Mouse (Mus musculus) fat pad, adult 2 months (tissue): Measurements from ENCODE around the gene Cacna1e.

Source experiments
- DNase-seq: peaks from one replicate; pipeline ENCODE4 v3.0.0-alpha.2; 2011; ENCODE audit warnings: low read depth, low spot score; ENCODE audit errors: extremely low read depth

The Cacna1e gene

DNA sequence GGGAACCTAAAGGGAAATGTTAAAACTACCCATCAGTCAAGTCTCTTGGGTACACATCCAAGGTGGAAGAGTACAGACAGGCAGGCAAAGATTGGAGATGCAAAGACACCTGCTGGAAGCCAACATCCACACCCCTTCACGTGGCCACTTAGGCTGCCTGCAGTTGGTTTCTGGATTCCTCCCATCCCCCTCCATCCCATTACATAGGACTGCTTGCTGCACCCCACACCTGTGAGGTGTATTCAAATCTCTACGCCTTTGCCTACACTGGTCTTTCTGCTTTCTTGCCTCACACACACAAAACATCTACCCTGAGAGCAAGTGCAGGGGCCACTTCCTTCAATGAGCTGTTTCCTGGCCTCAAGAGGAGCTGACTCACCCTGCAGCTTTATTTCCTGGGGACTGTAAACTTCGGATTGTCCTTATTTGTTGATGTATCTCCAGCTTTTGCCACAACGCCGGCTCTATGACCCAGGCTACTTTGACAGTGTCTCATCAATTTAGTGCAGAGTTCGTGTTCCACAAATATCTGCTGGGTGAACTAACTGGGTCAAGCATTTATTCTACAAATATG is 43.2 kb downstream of the Cacna1e start:
- DNase-seq: no peak

DNA sequence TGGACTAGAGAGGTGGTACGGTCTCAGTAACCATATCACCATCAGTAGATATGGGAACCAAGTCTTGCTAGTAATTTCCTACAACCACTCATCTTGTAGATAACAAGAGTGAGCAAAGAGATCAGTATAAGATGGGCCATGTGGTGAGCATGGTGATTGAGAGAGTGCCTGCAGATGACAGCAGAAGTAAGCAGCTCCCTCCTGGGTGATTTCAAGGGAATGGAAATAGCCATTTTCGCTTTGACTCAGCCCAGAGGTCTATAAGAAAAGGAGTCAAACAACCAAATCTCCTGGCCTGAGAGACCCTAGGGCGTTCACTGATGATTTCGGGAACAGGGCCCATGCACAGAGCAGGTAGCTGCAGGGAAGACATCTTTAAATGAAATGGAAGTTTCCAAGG is 45.0 kb downstream of the Cacna1e start:
- DNase-seq: no peak

DNA sequence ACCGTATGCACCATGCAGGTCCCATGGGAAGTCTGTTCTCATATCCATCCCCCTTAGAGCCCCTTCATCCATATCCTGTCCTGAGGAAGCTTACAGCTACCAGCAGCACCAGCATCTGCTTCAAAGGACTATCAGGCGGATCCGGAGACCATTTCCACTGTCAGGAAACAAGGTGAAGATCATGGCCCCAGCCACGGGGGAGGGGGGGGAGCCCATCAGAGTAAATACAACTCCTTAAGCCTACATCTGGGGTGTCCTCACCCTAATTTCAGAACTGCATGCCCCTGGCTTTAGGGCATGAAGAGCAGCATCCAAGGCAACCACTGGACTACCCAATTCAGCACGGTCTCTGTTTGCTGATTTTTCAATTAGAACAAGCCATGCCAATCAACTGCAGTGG is 47.8 kb downstream of the Cacna1e start:
- DNase-seq: no peak

DNA sequence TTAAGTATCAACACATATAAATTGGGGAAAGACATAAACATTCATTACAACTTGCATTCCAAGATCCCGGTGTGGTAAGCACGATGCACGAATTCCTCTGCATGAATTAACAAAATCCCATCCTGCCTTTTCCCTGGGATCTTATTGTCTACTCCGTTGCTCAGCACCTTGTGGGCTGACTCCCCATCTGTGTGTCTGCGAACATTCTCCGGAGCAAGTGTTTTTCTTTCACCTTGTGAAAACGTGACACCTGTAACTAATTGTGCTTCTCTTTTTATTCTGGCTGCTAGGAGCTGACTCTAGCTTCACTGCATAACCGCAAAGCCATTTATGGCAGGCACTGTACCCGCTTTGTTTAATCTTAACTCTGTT is 52.1 kb downstream of the Cacna1e start:
- no peak for DNase-seq

DNA sequence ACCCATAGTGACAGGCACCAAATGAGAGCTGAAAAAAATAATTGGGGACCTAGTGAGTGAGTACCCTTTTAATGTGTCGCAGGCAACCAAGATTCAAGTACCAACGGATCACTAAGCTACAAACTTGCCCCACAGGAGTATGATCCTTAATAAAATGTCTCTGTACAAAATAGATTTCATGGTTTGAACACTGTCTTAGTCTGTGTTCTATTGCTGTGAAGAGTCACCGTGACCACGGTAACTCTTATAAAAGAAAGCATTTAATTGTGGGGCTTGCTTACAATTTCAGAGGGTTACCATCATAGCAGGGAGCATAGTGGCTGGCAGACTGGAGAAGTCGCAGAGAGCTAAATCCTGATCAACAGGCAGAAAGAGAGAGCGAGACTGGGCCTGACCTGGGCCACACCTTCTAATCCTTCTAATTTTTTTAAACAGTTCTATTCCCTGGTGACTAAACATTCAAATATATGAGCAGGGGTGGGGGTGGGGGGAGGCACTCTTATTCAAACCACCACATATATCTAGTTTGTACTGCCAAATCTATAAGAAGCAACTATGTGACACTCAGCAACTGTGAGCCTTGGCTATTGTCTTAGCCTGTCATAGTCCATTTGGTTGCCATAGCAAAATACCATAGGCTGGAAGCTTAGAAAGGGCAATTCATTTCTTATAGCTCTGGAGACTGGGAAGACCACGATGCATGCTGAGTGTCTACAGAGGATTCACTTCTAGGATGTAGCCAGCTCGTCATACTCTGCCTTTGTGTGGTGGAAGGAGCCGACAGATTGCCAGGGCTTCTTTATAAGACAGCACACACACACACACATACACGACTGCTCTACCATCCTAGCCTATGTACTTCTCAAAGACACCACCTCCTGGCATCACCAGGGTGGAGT is 52.8 kb downstream of the Cacna1e start:
- no peak for DNase-seq

DNA sequence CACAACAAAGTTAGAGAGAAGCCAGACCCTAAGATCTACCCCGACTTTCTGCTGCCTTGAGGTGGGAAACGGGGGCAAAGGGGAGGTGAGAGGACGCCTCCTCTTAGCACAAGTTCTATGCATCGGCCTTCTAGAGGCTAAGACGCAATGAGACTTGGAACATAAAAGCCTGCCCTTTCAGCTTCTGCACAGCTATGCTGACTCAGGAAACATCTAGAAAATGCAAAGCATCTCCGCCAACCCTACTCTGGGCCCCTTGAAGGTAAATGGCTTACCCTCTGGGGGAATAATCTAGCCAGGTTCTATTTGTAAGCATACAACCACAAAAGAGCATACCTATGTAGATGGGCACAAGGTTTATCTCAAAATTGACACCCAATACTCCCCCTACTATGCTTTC is 54.2 kb downstream of the Cacna1e start:
- DNase-seq: no peak

DNA sequence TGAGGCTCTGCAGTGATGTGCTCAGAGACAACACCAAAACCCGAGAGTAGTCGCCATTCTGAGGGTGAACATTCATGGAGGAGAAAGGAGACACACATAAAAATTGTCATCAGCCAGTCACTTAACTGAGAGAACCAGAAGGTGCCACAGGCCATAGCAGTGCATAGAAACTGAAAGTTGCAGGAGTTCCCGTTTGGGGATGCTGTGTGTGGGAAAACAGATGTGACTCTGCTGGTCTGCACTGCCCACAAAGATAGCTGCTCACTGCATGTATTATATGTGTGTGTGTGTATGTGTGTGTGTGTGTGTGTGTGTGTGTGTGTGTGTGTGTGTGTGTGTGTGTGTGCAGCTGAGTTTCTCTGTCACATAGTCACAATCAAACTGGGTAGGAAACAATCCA is 61.2 kb downstream of the Cacna1e start:
- DNase-seq: no peak

DNA sequence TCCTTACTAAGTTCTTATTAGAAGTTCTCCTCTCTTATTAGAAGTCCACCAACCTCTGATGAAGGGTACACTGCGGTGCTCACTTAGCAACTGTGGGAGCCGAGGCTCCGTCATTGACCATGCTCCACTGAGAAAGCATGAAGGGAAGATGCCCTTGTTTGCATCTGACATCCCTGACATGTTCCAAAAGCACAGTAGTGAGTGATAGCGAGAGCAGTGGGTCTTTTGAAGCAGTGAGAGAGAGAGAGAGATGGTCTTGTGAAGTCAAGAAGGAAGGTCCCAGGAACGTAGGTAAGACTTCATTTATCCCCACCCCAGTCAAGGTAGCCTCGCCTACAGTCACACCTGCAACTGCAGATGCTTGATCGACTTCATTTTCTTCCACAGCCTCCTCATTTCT is 63.9 kb downstream of the Cacna1e start:
- no peak for DNase-seq

DNA sequence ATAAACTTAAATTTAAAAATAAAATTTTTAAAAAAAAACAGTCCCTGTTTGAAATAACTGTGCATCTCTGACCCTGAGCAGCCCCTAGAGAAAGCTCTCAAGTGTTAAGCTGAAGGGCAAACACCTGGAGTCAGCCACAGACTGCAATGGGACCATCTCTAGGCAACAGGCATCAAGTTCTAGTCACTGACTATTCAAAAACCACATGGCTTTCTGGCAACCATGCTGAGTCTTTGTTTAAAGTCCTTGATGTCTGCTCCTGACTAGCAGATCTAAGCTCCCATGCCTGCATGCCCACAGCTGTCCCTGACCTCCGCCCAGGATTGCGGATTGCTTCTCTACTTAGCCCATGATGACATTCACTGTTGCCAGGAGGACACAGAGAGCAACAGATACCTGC is 64.3 kb downstream of the Cacna1e start:
- DNase-seq: no peak

DNA sequence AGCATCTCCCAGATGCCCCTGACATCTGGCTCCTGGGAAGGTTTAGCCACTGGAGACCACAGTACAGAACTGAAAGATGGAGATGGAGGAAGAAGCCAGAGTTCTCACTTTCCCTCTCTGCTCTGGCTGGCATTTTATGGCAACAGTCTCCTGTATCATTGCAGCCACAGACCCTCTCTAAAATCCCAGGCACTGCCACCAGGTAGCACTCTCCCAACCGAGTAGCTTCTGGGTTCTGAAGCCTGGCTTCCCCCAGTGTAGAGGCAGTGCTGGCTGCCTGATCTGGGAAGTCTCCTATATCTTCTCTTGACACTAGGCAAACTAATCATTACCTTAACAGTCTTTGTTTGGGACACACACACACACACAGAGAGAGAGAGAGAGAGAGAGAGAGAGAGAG is 65.6 kb downstream of the Cacna1e start:
- no peak for DNase-seq

DNA sequence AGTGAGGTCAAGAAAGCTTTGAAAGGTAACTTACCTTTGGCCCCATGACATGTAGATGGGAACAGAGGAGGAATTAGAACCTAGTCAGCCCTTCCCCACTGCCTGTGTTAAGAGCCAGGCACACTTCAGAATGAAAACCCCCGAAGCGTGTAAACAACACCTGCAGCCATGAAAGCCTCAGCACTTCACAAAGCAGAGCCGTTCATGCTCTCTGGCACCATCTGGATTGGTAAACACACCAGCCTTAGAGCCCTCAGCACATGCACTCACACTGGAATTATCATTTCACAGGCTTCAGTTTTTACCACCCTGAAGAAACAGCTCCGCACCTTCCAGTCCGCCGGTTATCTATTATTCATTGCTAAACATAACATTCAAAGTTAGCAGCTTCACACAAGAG is 67.5 kb downstream of the Cacna1e start:
- no peak for DNase-seq

DNA sequence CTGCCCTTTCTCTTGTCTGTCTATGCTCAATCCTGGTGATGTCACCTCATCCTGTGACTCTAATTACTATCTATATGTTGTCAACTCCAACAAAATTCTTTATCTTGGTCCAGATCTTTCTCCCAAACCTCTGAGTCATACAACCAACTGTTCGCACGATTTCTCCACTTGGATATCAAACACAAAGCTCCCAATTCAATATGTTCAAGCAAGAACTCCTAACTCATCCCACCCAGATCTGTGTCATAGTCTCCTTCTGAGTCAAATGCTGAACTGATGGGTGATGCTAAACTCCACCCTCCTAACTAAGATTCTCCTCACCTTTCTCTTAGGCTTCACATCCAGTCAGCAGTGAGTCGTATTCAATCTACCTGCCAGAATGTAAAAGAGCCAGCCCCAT is 68.0 kb downstream of the Cacna1e start:
- no peak for DNase-seq

DNA sequence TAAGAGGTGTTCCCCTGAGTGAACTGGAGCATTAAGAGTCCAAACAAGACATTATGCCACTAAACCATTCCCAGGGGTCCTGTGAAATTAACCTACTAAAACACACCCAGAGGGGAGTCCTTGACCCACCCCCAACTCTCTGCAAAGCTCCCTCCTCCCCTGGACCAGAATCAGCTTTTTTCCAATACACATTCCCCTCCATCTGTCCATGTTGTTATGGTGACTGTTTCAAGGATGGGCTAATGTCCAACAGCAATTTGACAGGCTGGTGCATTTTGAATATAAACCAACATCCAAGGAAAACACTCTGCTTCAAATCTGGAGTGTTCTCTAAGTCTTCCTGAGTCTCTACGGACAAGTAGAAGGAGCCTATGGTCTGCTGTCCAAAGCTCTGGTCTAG is 78.6 kb downstream of the Cacna1e start:
- DNase-seq: no peak

DNA sequence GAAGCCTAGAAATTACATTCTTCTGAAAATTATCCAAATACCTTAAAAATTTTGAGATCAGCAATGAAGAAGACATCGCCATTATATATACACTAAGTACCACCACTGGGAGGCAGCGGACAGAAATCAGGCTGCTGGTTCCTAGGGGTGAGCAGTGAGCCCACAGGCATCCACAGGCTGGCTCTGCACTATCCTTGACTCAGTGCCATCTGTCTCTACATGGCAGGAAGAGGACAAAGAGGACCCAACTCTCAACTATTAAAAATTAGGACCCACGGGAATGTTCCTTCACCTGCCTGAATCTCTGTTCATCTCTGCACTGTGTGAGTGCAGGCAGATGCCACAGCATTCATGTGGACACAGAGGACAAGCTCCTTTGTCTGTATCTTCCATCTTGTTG is 79.3 kb downstream of the Cacna1e start:
- no peak for DNase-seq

DNA sequence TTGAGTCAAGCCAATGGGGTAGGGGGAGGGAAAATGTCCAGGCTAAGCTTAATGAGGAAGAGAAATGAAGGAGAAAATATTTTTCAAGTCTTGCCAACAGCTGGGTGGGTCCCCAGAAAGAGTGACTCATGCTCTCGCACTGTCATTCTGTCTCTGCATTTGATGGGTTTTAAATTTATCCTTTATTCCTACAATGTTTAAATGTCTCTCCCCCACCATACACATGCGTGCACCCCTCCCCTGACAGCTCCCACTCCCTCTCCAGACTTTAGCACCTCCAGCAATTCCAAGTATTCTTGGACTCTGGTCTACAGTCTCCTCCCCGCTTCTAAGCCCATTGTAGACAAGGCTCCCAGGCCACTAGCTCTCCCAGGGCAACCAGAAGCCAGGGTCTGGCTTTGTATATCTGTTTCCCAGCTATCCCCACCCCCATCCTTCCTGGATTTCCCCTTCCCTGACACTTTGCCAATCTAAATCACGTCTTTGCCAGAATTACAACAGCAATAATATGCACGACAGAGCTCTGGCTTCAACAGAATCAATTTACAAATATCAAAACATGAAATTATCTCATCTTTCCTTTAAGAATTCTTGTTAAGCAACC is 81.9 kb downstream of the Cacna1e start:
- DNase-seq: no peak

DNA sequence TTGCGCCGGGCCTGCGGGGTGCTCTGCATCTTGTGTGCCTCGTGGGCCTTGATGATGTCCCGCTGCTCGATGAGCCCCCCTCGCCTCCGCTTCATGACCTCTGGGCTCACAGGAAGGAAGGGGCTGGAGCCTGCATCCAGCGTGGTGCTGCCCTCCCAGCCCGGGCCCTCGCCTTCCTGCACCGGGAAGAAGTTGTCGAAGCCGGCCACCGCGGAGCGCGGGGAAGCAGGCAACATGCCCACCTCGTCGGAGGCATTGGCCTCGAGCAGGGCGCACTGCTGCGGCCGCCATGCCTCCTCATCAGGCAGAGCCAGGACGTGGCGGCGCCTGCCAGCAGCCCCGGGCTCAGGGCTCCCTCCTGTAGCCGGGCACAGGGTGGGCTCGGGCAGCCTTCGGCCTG is 85.0 kb downstream of the Cacna1e start:
- no peak for DNase-seq

DNA sequence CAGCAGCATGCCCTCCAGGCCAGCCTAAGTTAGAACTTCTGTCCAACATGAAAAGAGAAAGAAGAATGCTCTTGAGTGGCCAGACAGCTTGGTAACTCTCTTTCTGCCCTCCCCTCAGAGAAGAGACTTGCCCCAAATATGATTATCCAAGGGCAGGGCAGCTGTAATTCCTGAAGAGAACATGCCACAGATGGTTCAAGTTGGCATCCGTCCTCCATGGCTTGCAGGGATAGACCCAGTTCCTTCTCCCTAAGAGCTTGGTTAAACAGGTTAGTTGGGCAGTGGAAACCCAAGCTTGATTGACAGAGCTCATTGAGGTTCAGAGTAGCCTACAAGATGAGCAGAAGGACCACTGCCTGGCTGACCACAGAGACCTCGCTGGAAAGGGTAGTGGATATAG is 85.5 kb downstream of the Cacna1e start:
- no peak for DNase-seq

DNA sequence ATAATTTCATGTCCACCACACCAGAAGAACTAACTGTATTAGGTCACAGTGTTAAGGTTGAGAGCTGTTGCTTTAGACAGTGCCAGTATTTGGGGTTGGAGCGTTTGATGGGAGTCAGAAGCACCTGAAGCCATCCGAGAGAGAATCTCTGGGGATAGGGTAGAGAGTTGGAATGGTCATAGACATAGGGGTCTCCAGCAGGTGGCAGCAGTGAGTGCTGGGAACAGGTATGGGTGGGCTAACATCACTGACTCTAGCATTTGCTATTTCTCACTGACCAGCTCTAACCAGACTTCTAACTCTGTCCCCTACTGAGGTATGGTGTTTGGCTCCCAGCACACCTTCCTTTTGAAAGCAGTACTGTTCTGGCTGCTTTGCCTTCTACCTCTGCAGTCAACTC is 87.6 kb downstream of the Cacna1e start:
- no peak for DNase-seq

DNA sequence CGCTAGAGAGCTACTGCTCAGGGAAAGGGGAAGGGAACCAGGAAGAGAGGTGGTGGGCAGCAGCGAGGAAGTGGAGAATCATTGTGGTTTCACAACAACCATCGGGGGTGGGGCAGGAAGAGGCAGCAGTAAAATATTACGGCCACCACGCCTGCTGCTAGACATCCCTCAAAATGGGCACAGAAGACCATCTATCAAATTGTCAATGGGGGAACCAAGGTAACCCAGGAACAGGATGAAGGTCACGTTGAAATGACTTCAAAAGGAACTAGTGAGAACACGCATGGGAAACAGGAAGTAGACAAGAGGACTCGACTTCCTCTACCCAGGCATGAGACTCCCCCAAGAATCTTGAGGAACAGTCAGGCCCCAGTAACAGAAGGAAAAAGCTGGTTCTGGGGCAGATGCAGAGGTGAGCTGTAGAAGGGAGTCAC is 89.8 kb downstream of the Cacna1e start:
- DNase-seq: no peak

DNA sequence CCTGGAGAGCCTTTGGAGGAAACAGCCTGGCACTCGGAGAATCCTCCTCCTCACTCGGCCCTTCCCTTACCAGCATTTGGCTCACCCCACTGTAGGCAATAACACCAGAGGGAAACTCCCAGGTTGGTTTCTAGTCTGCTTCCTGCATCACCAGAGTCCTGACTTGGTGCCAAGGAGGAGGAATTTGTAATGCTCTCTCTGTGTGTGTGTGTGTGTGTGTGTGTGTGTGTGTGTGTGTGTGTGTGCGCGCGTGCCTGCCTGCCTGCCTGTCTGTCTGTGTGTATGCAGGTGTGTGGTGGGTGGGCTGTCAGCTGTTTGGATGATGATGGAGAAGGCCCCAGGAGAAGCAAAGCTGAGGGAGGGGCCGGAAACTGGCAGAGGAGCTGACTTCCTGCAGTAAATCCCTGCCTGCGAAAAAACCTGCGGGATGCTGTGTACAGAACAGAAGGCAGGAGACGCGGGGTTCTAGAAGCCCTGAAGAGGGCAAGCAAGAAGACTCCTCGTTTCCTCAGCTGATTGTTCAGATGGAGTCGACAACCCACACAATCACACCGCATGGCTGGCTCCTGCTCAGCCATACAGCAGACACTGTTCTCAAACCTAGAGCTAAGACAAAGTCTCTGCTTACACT is 92.6 kb downstream of the Cacna1e start:
- DNase-seq: no peak

DNA sequence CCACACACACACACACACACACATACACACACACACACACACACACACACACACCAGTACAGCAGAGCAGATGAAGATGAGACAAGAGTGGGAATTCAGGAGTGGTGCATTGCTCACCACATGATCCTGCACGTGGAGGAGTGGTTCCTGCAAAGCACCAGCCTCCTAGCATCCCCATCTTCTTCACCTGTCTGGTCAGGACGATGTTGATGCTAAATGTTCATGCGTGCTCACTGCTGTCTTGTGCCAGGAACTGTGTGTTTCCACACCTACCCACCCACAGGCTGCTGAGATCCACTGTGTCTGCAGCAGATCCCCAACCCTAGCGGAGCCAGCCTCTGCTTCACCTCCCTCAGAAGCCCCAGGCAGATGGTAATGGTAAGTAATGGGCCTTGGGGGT is 95.8 kb downstream of the Cacna1e start:
- no peak for DNase-seq

DNA sequence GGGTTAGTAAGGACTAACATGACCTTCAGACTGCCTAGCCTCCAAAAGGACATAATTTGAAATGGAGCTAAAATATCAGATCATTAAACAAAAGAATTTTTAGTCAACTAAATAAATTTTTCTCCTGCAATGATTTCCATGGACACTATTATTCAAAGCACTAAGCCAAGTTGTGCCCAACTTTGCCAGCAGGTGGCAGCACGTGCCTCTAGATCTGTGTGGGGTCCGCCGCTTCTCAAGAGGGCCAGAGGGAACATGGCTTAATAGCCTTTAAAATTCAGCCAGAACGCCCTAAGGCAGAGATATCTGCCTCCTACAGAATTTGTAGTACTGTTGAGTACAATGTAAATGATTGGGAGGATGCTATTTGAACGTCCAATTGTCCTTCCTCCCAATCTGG is 96.2 kb downstream of the Cacna1e start:
- DNase-seq: no peak
